Mouse (Mus musculus) liver, adult 2 months (tissue): ENCODE data around the gene Tbc1d12. TPM values are rescaled to one million over a fixed set of nuclear protein-coding genes. Genes with fewer than 3 reads are reported as not detected.
A peak's percentile ranks its signal among the peaks of the same experiment; 100 is the strongest.

ENCODE experiments used
- DNase-seq: peaks from one replicate; pipeline ENCODE4 v3.0.0-alpha.2; 2011; ENCODE audit warnings: low read depth, low spot score; ENCODE audit errors: extremely low read depth
- H3K27ac ChIP-seq: fragments of 200-500 bp; replicated peaks from 2 replicates; pipeline ENCODE4 v1.5.1; 2012; ENCODE audit warnings: low read depth, mild to moderate bottlenecking, control low read depth, inconsistent platforms, low read length; ENCODE audit not compliant: insufficient read depth
- H3K27me3 ChIP-seq: fragments of 200-500 bp; 2 replicates; pipeline ENCODE4 v1.6.1; 2012; ENCODE audit warnings: mild to moderate bottlenecking, moderate library complexity, low read length, inconsistent platforms; ENCODE audit not compliant: control insufficient read depth, insufficient read depth
- H3K36me3 ChIP-seq: fragments of 200-500 bp; 2 replicates; pipeline ENCODE4 v1.6.1; 2012; ENCODE audit warnings: low read length, inconsistent platforms; ENCODE audit not compliant: control insufficient read depth, insufficient read depth
- H3K4me1 ChIP-seq: fragments of 200-500 bp; 2 replicates; pipeline ENCODE4 v1.6.1; 2011; ENCODE audit warnings: low read length; ENCODE audit not compliant: control insufficient read depth, insufficient read depth
- H3K4me3 ChIP-seq: fragments of 200-500 bp; 2 replicates; pipeline ENCODE4 v1.5.1; 2011; ENCODE audit warnings: low read depth, mild to moderate bottlenecking, control low read depth, low read length, moderate library complexity; ENCODE audit not compliant: insufficient read depth
- H3K79me2 ChIP-seq: fragments of 200-500 bp; 2 replicates; pipeline ENCODE4 v1.6.1; 2012; ENCODE audit warnings: inconsistent platforms, mild to moderate bottlenecking, low read length, moderate library complexity; ENCODE audit not compliant: control insufficient read depth, insufficient read depth
- H3K9ac ChIP-seq: fragments of 200-500 bp; 2 replicates; pipeline ENCODE4 v1.6.1; 2012; ENCODE audit warnings: low read depth, mild to moderate bottlenecking, control low read depth, inconsistent platforms, low read length
- CTCF ChIP-seq: fragments of 200-500 bp; IDR thresholded peaks from 2 replicates; pipeline ENCODE4 v1.5.1; 2011; ENCODE audit warnings: low read depth, low read length, control low read depth
- POLR2A ChIP-seq: fragments of 200-500 bp; IDR thresholded peaks from 2 replicates; pipeline ENCODE4 v1.6.1; 2011; ENCODE audit warnings: low read length, control low read depth; ENCODE audit not compliant: insufficient read depth; ENCODE audit errors: extremely low read depth
- WGBS: fragments of 180-500 bp; shearing (Covaris S2); methylation state at CpG from one replicate; pipeline ENCODE4 v1.1.7; 2018; 5-methylcytosine and 5-hydroxymethylcytosine counted together
- polyA plus RNA-seq: library from polyadenylated mRNA; depleted of rRNA; stranded (reverse); fragments of >200 nt; gene quantifications from 2 replicates; pipeline ENCODE4 v1.2.3, GENCODE M21; 2012
- total RNA-seq: library from RNA; depleted of rRNA; stranded (reverse); fragments of >200 nt; gene quantifications from 2 replicates; pipeline ENCODE4 v1.2.3, GENCODE M21; 2014

Gene Tbc1d12
- total and polyA plus RNA-seq, 2 experiments, result 2.2 to 5.9 TPM

DNA sequence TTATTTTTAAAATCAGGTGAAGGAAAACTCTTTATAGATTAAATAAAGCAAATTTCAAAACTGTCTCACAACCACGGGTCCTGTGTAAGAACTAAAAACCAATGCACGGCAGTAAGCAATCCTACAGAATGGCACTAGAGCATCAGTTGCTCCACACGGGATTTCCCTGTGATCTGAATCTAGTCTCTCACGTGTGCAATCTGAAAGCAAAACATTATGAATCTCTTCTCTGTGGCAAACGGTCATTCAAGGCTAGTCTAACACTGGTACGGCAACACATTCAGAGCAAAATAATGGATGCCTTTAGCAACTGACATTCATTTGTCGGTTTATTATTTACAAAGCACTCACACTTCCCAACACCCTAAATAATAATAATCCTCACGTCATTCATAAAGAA lies 18.2 kb upstream of the Tbc1d12 start:
- H3K36me3 ChIP-seq, result peaks cover 12% of the 10 kb centered on the region; the same call in 1 of the 2 replicates
- peaks cover 4% of the 10 kb centered on the region for H3K4me1 ChIP-seq
- TF ChIP-seq POLR2A, result no peak
- TF ChIP-seq CTCF, result no peak
- peak overlapping the region; percentile 26; the same call in 1 of the 2 replicates for H3K9ac ChIP-seq
- H3K79me2 ChIP-seq, result peaks cover 3% of the 10 kb centered on the region; the same call in 1 of the 2 replicates
- no peak for DNase-seq
- peak overlapping the region; percentile 79; the same call in 1 of the 2 replicates for H3K4me3 ChIP-seq
- H3K27ac ChIP-seq, result no peak overlapping the region
- no peaks in the 10 kb centered on the region for H3K27me3 ChIP-seq
- 20% methylated on average over 8 of the region's 8 CpGs for WGBS

DNA sequence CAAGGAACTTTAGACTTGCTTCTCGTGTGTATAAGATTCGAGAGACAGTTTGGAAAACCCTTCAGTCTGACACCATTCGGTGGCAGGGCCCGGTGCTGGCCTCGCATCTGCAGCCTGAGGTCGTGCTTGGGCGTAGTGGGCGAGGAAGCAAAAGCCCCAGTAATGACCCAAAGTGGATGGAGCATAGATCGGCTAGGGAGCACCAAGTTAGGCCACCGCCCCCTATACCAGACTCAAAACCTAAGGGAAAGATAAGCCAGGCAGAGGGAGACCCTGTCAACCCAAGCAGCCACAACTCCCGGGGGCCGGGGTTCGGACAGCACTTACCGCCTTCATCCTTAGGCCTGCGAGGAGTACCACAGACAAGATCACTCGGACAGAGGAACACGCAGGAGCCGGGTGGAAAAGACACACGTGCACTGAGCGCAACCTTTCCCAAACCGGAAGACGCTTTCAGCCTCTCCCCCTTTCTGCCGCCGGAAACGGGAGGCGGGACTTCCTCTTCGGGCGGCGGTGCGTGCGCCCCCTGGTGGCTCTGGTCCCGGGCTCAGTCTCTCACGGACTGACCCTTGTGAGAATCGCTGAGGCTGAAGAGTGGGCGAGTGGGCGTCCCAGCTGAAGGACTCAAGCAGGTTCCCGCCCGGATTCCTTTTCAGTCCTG lies 17.5 kb upstream of the Tbc1d12 start, which contains the start of gene Noc3l:
Noc3l (minus strand) TSS at position 472 of the 661 bp plus-strand sequence.
- 0 out of 2 replicates have a peak, but pooled peaks have one; percentile 3 for TF ChIP-seq POLR2A
- TF ChIP-seq CTCF, result peak; percentile 88
- Histone ChIP-seq H3K36me3 (peaks cover 10% of the 10 kb centered on the region; the same call in 1 of the 2 replicates), H3K79me2 (peaks cover 3% of the 10 kb centered on the region; the same call in 1 of the 2 replicates), H3K27ac (peak within 1 kb of the TSS; percentile 10; the same call in 1 of the 2 replicates), H3K4me3 (peak within 1 kb of the TSS; percentile 79), H3K27me3 (no peaks in the 10 kb centered on the region), H3K4me1 (peaks cover 4% of the 10 kb centered on the region), H3K9ac (peak within 1 kb of the TSS; percentile 68)
- peak; percentile 72 for DNase-seq
- WGBS, result under 1% methylated on average over 38 of the region's 38 CpGs

DNA sequence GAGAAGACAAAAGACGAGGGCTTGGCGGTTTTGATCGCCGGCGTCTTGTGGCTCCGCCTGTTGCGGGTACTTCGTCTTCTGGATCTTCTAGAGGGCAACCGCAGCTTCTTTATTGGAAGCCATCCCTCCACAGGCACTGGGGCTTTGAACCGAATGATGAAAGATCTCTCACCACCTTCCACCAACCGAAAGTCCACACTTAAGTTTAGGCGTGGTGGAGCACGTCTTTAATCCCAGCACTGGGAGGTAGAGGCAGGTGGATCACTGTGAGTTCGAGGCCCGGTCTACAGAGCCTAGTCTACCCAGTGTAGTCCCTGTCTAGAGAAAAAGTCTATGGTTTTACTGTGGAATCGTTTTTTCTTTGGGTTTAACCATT lies 17.0 kb upstream of the Tbc1d12 start:
- Histone ChIP-seq H3K9ac (peak overlapping the region; percentile 63), H3K36me3 (peaks cover 6% of the 10 kb centered on the region; the same call in 1 of the 2 replicates), H3K27ac (0 out of 2 replicates have a peak overlapping the region, but pooled peaks have one; percentile 10), H3K27me3 (no peaks in the 10 kb centered on the region), H3K4me3 (peak overlapping the region; percentile 79), H3K4me1 (peaks cover 4% of the 10 kb centered on the region), H3K79me2 (peaks cover 3% of the 10 kb centered on the region; the same call in 1 of the 2 replicates)
- 12% methylated on average over 16 of the region's 16 CpGs for WGBS
- no peak for DNase-seq
- TF ChIP-seq POLR2A (no peak), CTCF (no peak)

DNA sequence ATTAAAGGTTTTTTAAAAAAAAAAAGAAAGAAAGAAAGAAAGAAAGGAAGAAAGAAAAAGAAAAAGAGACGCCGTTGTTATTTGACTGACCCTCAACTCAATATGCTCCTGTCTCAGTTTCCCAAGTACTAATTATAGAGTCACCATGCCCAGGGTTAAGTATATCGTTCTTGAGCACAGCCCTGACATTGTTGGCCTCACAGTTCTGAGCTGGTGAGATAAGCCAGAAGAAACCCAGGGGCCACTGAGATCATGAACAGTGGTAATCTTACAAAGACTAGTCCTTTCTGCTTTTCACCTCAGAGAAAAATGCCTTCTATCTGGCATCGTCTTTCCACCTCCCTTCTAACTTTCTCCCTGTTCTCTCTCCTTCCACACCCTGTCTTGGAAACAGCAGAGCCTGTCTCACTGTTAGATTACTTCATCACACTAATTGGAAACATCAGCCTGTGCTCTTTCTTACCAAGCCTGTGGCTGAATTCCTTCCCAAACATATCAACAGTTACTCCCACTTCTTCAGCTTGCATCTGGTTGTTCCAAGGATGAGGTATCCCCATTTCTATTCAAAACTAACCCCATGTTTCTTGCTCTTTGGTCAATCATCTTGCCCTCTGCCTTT lies 16.1 kb upstream of the Tbc1d12 start:
- no peak overlapping the region for H3K27ac ChIP-seq
- H3K36me3 ChIP-seq, result no peaks in the 10 kb centered on the region; the same call in 1 of the 2 replicates
- H3K4me3 ChIP-seq, result no peak overlapping the region
- 94% methylated on average over 4 of the region's 4 CpGs for WGBS
- TF ChIP-seq CTCF (no peak), POLR2A (no peak)
- DNase-seq, result no peak
- peaks cover 4% of the 10 kb centered on the region for H3K4me1 ChIP-seq
- H3K9ac ChIP-seq, result no peak overlapping the region
- H3K27me3 ChIP-seq, result no peaks in the 10 kb centered on the region
- peaks cover 3% of the 10 kb centered on the region; the same call in 1 of the 2 replicates for H3K79me2 ChIP-seq

DNA sequence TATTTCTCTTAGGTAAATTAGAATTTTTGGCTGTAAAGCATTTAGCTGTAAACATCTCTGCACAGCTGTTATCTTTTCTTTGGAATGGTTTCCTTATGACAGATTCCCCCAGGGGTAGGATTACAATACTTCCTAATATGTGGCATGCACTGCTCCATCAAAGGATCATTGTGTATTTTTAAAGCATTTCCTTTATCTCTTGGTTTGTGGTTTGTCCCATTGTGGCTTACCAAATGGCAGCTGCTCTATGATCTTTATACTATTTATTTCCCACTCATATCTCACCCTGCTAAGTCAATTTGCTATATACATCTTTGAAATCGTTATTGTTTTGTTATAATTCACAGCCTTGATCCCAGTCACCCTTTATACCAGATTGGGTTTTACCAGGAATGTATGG lies 3.2 kb upstream of the Tbc1d12 start:
- peaks cover 4% of the 10 kb centered on the region; the same call in 1 of the 2 replicates for H3K4me1 ChIP-seq
- H3K27me3 ChIP-seq, result no peaks in the 10 kb centered on the region
- H3K36me3 ChIP-seq, result no peaks in the 10 kb centered on the region
- no peak overlapping the region for H3K9ac ChIP-seq
- no peak for DNase-seq
- TF ChIP-seq CTCF, result no peak
- TF ChIP-seq POLR2A, result no peak
- H3K27ac ChIP-seq, result no peak overlapping the region
- 68% methylated on average over 1 of the region's 1 CpGs for WGBS
- H3K79me2 ChIP-seq, result no peaks in the 10 kb centered on the region
- H3K4me3 ChIP-seq, result no peak overlapping the region

DNA sequence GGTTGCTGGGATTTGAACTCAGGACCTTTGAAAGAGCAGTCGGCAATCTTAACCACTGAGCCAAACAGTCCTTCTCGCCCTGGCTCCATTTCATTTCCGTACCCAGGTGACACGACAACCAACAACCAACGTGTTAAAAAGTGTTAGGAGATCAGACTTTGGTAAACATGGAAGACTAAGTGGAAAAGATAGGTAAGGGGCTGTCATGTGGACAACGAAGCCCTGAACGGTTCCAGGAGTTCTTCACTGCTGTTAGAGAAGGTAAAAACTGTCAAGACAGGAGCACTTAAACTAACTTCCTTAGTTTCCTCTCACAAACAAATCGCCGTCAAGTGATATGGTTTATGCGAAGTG lies 318 bp upstream of the Tbc1d12 start:
- Histone ChIP-seq H3K27ac (peak overlapping the region; percentile 67), H3K4me1 (peaks cover 4% of the 10 kb centered on the region; the same call in 1 of the 2 replicates), H3K79me2 (no peaks in the 10 kb centered on the region; the same call in 1 of the 2 replicates), H3K9ac (peak overlapping the region; percentile 77), H3K36me3 (no peaks in the 10 kb centered on the region), H3K4me3 (peak overlapping the region; percentile 95), H3K27me3 (no peaks in the 10 kb centered on the region)
- TF ChIP-seq POLR2A (no peak), CTCF (no peak)
- WGBS, result 17% methylated on average over 10 of the region's 10 CpGs
- DNase-seq, result no peak
